Mouse (Mus musculus) cerebellum, postnatal 10 days (tissue): ENCODE data around the gene Psma3.
A peak's percentile ranks its signal among the peaks of the same experiment; 100 is the strongest.
"Not testable (repeated sequence)": the region's sequence is repeated elsewhere in the genome, so short reads cannot be mapped to it uniquely, and the experiment has no call there.

ENCODE experiments used
- DNase-seq, 2 experiments: peaks; one replicate each; pipeline ENCODE4 v3.0.0; 2021; ENCODE audit warnings: mixed read lengths in 2 of 2

Psma3 gene

DNA sequence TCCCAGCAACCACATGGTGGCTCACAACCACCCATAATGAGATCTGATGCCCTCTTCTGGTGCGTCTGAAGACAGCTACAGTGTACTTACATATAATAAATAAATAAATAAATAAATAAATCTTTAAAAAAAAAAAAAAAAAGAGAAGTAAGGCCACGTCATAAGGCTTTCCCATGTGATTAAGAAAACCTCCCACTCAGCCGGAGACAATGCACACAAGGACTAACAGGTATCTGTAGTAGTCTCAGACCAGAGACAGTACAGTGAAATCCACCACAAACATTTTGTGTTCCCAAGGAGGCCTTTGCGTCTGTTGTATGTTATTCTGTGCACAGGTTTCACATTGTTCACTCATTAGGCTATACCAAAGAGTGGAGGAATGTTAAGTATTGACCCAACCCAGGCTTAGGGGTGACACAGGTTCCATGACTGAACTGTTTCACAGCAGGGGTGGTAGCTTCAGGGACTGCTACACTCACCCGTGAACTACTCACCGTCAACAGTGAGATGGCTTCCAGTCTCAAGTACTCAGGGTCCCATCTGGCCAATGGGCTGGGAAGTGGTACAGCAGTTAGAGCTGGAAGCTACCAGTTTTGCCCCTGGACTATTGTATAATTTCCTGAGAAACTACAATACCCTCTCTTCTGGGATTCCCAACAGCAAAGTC lies 29.5 kb downstream of the Psma3 start:
- DNase-seq, result no peak

DNA sequence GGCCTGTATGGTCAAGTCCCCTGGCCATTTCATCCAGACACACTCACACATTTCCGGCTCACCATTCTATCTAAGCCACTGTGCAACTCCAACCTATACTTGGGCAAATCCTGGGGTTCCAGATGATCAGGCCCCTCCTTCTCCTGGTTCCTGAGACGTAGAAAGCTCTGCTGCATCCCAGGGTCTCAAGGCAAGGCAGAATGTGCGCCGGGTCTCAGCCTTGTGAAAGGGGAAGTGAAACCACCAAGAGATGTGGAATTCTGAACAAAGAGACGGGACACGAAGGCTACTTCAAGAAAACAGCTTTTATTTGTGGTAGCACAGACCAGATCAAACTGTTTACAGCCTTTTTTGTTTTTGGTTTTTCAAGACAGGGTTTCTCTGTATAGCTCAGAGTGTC lies 31.7 kb downstream of the Psma3 start:
- DNase-seq, result no peak

DNA sequence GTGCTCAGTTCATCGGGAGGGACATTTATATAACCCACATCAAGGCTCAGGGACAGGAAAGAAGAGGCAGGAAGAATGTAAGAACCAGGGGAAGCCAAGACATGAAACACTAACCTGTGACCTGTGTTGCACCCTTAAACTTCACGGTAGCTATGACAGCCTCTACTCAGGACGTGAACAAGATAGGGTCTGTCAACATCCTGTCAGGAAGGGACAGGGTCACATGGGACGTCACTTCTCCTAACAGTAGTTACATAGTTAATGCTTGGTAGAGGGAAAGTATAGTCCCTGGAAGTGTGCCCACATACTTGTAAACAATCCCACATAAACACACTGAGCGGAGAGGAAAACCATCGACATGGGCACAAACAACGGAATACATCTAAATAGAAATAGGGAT lies 32.5 kb downstream of the Psma3 start:
- DNase-seq, result no peak

DNA sequence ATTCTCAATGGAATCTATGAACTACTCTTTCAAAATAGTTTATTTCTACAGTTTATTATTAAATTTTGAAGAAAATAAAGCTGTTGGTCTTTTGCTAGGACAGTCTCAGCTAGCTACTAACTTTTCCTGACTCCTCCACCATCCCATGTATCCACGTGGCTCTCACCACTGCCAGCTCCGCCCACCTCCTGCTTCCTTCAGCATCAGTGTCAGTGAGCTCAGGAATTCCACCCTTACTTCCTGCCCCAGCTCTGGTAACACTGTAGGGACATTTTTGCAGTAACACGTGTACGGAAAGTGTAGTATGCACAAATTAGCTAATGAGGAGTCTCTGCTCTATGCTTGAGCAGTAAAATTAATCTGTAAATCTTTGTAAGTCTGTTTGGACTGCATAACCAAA lies 35.3 kb downstream of the Psma3 start:
- no peak for DNase-seq

DNA sequence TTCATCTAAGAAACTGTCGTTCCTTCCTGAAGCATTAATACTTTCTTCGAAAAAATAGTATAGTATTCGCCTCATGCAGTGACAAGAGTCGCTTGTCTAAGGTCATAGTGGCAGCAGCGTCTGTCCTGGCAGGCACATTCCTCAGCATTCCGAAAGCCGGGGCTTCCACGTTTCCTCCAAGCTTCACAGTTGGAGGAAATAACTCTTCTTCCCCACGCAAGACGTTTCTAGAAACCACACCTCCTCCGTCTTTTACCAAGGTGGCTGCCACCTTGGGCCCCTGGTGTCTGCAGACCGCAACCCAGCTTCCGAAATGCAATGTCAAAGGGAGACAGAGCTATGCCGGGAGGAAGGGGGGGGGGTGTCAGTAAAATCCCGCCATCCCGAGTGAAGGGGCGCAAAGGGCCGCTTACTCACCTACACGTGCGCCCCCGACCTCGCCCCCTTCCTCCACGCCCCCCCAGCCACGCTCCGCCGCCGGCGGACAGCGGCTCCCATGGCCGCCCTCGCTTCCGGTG lies 40.5 kb downstream of the Psma3 start:
- DNase-seq, result peak in 1 of 2 experiments; percentile 84

DNA sequence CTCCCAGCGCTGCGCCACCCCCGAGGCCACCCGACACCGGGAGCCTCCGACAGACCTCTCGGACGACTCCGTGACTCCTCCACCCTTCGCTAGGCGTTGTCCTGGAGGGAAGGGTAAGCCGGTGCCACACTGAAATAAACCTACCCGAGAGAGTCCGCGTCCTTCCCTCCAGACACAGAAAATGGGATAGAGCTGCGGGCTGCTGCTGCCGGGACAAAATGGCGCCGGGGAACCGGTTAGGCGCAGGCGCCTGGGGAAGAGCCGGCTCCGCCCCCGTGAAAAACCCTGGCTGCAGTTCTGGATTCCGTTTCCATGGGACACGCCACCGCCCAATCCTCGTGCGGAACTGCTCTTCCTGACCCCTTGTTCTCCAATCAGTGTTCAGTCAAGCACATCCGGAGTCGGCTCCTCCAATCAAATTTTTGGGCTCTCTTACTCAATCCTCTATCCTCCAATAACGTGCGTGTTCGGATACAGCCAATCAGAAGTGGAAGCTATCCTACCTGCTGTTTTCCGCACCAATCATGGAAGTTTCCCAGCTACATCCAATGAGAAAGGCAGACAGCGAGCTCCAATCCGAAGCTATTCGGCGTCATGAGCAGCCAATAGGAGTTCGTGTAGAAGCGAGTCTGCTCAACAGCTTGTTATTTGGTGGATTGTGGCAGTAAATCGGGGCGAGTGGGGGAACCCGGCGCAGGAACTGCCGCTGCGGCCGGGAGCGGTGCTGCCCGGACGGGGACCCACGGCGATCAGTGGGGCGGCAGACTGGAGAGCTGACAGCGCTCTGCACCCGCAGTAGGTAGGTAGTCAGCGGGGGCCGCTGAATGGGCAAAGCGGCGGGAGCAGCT lies 41.2 kb downstream of the Psma3 start, which contains the start of gene Arid4a:
TSS of gene Arid4a (plus strand) at position 628 of the 848 bp plus-strand sequence.
- peak; percentile 96 to 97 for DNase-seq

DNA sequence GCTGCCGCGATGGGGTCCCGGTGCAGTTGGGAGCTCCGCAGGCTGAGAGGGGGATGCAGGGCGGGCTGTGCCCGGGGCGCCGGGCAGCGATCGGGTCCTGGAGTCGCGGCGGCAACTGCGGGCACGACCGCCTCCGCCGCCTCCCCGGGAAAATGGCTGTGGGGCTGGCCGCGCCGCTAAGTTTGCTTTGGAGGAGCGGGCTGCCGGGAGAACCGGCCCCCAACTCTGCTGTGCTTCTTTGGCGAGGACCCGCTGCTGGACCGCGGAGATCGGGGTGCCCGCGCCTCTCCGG lies 41.7 kb downstream of the Psma3 start:
- no peak for DNase-seq

DNA sequence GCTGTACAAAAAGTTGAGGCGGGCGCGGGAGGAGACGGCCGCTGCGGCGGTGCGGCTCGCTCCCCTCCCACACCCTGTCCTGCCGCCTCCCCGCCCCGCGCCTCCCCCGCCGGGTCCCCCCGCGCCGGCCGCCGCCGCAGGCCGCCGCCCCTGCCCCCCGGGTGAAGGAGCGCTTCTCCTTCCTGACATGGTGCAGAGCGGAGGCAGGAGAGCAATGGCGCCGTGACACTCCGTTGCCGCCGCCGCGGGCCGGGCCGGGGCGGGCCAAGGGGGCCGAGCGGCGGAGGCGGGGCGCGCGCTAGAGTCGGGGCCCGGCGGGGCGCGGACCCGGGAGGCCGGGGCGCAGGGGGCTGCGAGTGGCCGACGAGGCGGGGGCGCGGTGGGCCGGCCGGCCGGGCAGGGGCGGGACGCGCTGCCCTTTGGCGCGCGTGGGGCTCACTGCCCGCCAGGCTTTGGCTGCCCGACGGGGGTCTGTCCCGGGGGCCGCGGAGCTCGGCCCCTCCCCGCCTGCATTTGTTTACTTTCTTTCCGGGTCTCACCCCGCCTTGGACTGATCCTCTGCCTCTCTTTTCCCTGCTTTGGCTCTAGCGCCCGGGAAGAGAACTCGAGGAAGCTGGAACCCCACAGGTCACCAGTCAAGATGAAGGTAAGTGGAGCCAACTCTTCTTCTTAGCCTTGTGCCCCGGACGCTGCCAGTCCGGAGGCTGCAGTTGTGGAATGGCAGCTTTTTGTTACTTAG lies 42.3 kb downstream of the Psma3 start:
- DNase-seq, result peak; percentile 53 to 57

DNA sequence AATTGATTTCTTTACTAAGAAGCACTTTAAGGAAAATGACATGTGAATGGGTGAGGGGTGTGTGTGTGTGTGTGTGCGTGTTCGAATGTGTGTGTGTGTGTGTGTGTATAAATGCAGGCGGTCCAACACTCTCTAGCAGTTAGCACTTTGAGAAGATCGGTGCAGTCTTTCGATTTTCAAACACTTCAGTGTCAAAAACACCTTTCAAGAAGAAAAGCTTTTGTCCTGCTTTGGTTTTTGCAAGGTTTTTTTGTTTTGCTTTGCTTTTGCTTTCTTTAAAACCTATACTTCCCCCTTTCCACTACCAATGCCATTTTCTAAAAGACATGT lies 42.8 kb downstream of the Psma3 start:
- DNase-seq, result no peak

DNA sequence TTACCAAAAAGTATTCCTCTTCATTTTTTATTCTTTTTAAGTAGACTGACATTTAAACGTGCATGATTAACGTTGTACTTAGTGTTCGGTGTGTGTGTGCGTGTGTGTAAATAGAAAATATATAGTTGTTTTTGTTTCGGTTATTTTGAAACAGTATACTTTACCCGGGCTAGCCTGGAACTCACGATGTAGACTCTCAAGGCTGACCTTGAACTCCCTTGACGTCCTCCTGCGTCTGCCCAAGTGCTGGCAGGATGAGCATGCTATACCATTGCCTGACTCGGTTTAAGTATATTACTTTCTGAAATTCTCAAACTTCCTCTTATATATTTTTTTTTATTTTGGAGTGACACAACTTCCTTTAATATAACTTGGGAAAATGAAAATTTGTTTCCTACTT lies 43.4 kb downstream of the Psma3 start:
- no peak for DNase-seq

DNA sequence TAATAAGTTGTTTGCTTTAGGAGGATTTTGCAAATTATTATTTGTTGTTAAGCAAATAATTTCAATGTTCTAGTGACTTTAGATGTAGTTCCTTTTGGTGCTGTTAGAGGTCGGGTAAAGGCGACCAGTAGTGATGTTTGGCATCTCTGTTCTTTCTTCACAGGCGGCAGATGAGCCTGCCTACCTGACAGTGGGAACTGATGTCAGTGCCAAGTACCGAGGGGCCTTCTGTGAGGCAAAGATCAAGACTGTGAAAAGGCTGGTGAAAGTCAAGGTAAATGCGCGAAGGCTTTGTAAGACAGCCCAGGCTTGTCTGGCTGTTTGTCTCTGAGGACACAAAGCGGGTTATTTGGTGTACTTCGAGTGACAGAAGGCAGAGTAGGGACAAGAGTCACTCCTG lies 44.8 kb downstream of the Psma3 start:
- DNase-seq, result peak; percentile 75 to 81

DNA sequence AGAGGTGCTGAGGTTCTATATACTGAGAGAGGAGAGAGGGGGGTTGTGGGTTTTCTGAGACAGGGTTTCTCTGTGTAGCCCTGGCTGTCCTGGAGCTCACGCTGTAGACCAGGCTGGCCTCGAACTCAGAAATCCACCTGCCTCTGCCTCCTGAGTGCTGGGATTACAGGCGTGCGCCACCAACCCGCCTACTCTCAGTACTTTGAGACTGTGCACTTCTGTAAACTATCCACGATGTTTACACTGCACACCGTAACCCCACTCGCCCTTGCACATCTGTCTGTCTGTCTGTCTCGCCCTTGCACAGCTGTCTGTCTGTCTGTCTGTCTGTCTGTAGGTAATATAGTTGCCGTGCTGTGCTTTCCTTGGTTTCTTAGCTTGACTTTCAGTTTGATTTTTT lies 50.0 kb downstream of the Psma3 start:
- no peak for DNase-seq

DNA sequence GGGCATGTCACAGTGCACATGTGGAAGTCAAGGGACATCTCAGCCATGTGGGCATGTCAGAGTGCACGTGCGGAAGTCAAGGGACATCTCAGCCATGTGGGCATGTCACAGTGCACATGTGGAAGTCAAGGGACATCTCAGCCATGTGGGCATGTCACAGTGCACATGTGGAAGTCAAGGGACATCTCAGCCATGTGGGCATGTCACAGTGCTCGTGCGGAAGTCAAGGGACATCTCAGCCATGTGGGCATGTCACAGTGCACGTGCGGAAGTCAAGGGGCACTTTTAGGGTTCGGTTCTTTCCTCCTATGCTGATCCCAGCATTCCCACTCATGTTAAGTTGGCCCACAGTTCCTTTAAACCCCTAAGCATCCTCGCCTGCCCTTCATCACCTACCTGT lies 53.8 kb downstream of the Psma3 start:
- not testable (repeated sequence) for DNase-seq

DNA sequence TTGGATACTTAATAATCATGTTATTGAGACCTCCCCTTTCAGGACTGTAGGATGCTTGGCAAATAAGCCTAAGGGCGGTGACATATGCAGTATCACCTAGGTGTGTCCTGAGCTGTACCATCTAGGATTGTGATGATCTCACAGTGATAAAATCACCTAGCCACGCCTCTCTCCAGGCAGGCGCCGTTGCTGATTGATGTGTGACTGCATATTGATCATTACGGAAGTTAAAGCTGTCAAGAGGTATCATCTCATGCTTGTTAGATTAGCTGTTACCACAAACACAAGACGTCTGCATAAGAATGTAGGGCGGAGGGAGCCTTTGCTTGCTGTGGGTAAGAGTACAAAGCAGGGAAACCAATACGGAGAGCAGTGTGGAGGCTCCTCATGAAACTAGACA lies 55.8 kb downstream of the Psma3 start:
- no peak for DNase-seq

DNA sequence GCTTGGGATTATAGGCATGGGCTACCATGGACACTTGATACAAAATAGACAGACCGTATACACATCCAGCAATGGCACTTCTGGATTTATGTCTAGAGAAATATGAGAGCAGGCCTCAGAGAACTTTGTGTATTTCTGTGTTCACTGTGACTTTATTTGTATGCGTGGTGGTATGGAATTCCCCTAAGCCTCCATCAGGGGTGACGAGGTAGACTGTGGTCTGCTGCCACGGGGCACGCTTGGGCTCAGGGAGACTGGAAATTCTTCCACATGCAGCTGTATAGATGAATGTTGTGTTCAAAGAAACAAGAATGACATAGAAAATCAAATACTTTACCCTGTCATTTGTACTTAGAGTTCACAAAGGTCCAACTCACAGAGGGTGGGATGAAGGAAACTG lies 56.3 kb downstream of the Psma3 start:
- no peak for DNase-seq

DNA sequence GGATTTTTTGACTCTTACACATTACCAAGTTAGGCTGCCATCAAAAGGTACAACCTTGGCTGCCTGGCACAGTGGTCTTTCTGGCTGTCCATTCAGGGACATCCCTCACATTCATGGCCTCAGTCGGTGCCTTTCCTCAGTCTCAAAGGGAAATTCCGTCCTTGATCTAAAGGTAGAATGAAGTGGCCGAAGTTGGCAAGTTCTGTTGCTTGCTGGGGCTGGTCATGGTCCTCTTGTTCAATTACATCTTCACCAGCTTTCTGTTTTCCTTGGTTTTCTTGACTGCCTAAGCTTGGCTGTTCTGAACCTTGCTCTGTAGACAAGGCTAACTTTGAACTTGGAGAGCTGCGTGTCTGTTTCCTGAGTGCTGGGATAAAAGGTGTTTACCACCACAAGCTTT lies 61.4 kb downstream of the Psma3 start:
- no peak for DNase-seq

DNA sequence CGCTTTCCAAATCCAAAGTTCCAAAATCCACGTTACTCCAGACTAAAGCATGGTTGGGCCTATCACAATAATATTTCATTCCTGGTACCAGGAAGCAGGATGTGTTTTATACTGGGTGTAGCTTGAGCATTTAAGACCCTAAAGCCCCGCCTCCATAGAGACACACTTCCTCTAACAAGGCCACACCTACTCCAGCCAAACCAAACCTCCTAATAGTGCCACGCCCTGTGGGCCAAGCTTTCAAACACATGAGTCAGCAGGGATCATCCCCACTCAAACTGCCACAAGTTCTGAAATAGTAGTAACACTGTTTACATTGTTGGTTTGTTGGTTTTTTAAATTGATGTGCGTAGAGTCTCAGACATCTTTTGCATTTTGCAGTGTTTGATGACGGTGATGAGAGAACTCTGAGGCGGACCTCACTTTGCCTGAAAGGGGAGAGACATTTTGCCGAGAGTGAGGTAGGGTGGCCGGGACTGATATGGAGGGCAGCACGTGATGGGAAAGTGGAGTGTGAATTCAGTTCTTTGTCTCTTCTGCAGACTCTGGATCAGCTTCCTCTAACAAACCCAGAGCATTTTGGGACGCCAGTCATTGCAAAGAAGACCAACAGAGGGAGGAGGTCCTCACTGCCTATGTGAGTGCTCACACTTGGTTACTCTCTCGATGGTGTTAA lies 62.4 kb downstream of the Psma3 start:
- no peak for DNase-seq

DNA sequence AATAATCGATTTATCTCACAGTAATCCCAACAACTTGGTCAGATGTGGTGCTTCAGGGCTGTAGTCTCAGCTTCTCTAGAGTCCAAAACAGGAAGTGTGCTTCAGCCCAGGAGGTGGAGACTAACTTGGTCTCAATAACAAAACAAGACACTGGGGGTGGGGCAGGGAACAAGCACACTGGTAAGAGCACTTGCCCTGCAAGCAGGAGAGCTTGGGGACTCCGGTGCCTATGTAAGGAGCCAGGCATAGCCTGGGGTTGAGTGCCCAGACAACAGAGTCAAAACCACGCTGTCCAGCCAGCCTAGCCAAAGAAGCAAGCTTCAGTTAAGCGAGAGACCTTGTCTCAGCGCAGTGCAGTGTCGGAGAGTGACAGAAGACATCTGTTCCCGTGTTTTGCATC lies 66.0 kb downstream of the Psma3 start:
- peak in 1 of 2 experiments; percentile 7 for DNase-seq

DNA sequence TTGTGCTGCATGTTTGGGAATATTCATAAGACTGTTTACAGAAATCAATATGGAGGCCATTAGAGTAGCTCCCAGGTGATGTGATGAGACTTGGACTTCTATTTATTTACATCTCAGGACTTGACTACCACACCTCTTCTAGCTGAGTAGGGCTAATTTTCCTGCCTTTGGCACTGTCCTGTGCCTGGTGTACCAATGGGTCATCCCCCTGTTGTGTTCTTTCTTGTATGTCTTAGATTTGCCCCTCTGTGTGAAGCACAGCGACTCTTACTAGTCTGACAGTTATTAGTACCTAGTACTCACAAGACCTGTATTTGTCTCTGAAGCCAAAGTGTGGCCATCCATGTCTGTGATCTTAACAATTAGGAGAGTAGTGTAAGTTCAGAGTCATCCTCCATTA lies 68.0 kb downstream of the Psma3 start:
- DNase-seq, result no peak

DNA sequence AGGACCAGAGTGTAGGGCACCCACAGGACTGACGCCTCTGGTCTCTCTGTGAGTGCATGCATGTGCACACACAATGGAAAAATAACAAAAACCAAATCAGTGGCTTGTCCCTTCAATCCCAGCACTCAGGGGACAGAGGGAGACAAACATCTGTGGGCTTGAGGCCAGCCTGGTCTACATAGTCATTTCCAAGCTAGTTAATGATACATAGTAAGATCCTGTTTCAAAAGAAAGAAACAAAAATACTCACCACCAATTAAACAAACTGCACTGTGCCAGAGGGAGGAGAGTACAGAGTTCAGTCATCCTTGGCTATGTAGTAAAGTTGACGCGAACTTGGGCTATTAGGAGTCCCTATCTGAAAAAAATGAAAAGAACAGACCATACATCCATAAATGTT lies 69.2 kb downstream of the Psma3 start:
- DNase-seq, result no peak

DNA sequence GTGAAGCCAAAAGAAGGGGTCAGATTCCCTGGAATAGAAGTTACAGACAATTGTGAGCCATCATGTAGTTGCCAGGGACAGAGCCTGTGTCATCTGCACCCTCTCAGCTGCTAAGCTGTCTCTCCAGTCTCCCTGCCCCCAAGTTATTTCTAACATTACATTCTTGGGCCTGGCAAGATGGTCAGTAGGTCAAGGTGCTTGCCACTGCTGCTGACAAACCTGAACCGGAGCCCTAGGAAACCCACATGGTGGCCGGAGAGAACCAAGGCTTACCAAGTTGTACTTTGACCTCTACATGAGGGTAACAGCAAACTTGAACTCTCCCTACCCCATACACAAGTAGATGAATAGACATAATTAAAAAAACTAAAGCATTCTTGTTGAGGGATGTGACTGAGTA lies 70.1 kb downstream of the Psma3 start:
- no peak for DNase-seq
